Mouse (Mus musculus) thymus, adult 2 months (tissue): Measurements from ENCODE around the gene Rnf24.

Experiments
- CTCF ChIP-seq: fragments of 200-500 bp; IDR thresholded peaks from 2 replicates; pipeline ENCODE4 v1.5.1; 2012; ENCODE audit warnings: mild to moderate bottlenecking, control low read depth, low read length, moderate library complexity, borderline replicate concordance; ENCODE audit not compliant: control insufficient read depth, poor library complexity, insufficient read depth; ENCODE audit errors: extremely low read depth
- POLR2A ChIP-seq: fragments of 200-500 bp; IDR thresholded peaks from 2 replicates; pipeline ENCODE4 v1.6.1; 2012; ENCODE audit warnings: mild to moderate bottlenecking, low read length, control low read depth, moderate library complexity; ENCODE audit not compliant: control insufficient read depth, poor library complexity, insufficient read depth; ENCODE audit errors: extremely low read depth

- TF ChIP-seq CTCF, result no peak
- TF ChIP-seq POLR2A, result no peak
Observed at GRCm38 (mm10) chr2:131401794-131402495, 49.3 kb upstream of the Rnf24 start.
